Mouse (Mus musculus) heart, embryonic 12.5 days (tissue): ENCODE data around the gene Gm21818. TPM values are rescaled to one million over a fixed set of nuclear protein-coding genes. Genes with fewer than 3 reads are reported as not detected.
"Not testable (repeated sequence)": the region's sequence is repeated elsewhere in the genome, so short reads cannot be mapped to it uniquely, and the experiment has no call there.

Source experiments
- ATAC-seq: fragments of 200-750 bp; cut with Nextera tagmentation; 2 replicates; pipeline ENCODE4 v1.8.0; 2017; ENCODE audit warnings: moderate TSS enrichment, moderate library complexity; ENCODE audit not compliant: insufficient number of reproducible peaks, low FRiP score
- H3K27ac ChIP-seq: fragments of 300-500 bp; sonication (generic); 2 replicates; pipeline ENCODE4 v1.5.1; 2016; ENCODE audit warnings: mild to moderate bottlenecking, moderate library complexity; ENCODE audit not compliant: poor library complexity, severe bottlenecking
- H3K27me3 ChIP-seq: fragments of 300-500 bp; sonication (generic); replicated peaks from 2 replicates; pipeline ENCODE4 v1.6.1; 2016; ENCODE audit warnings: mild to moderate bottlenecking, moderate library complexity
- H3K36me3 ChIP-seq: fragments of 300-500 bp; sonication (generic); 2 replicates; pipeline ENCODE4 v1.6.1; 2016; ENCODE audit warnings: mild to moderate bottlenecking, moderate library complexity
- H3K4me1 ChIP-seq: fragments of 300-500 bp; sonication (generic); replicated peaks from 2 replicates; pipeline ENCODE4 v1.6.1; 2016; ENCODE audit warnings: mild to moderate bottlenecking
- H3K4me2 ChIP-seq: fragments of 300-500 bp; sonication (generic); 2 replicates; pipeline ENCODE4 v1.6.1; 2016; ENCODE audit warnings: mild to moderate bottlenecking, moderate library complexity
- H3K4me3 ChIP-seq: fragments of 300-500 bp; sonication (generic); 2 replicates; pipeline ENCODE4 v1.5.1; 2016; ENCODE audit warnings: mild to moderate bottlenecking
- H3K9ac ChIP-seq: fragments of 300-500 bp; sonication (generic); 2 replicates; pipeline ENCODE4 v1.6.1; 2016; ENCODE audit warnings: mild to moderate bottlenecking, moderate library complexity
- H3K9me3 ChIP-seq: fragments of 300-500 bp; sonication (generic); replicated peaks from 2 replicates; pipeline ENCODE4 v1.6.1; 2016; ENCODE audit warnings: mild to moderate bottlenecking, moderate library complexity
- WGBS: fragments of 180-500 bp; shearing (Covaris S2); methylation state at CpG from one replicate; pipeline ENCODE4 v1.1.7; 2016; 5-methylcytosine and 5-hydroxymethylcytosine counted together
- polyA plus RNA-seq: library from polyadenylated mRNA; unstranded; fragments of >200 nt; fragmentation: Nextera tagmentation; extraction: Ambion mirVana; gene quantifications from 2 replicates; pipeline ENCODE4 v1.2.1, GENCODE M21; 2016

The Gm21818 gene
- polyA plus RNA-seq = not detected in 2 replicates

GRCm38 (mm10) chr13:120172133-120172532 is at the start of gene Gm21818:
Gene Gm21818 (plus strand): TSS chr13:120172433.
- 62% methylated on average over 4 of the region's 4 CpGs for WGBS
- not testable (repeated sequence) for ATAC-seq, H3K27me3 ChIP-seq

GRCm38 (mm10) chr13:120139946-120140345 is 32.3 kb upstream of the Gm21818 start, which contains the start of gene Gm20767:
Gene Gm20767 (plus strand): TSS chr13:120140246.
- 100% methylated on average over 2 of the region's 5 CpGs for WGBS

More at GRCm38 (mm10) chr13:120172133-120172532, at the start of gene Gm21818:
- H3K4me2 ChIP-seq, H3K36me3 ChIP-seq, H3K4me3 ChIP-seq, H3K27ac ChIP-seq, H3K9me3 ChIP-seq, H3K9ac ChIP-seq, H3K4me1 ChIP-seq: not testable (repeated sequence)

GRCm38 (mm10) chr13:120142348-120142747 is 29.9 kb upstream of the Gm21818 start:
- H3K27me3 ChIP-seq, H3K4me2 ChIP-seq, H3K4me3 ChIP-seq, H3K36me3 ChIP-seq, H3K9ac ChIP-seq, ATAC-seq, H3K9me3 ChIP-seq, H3K27ac ChIP-seq, H3K4me1 ChIP-seq: not testable (repeated sequence)
- 70% methylated on average over 2 of the region's 3 CpGs for WGBS

More at GRCm38 (mm10) chr13:120139946-120140345, 32.3 kb upstream of the Gm21818 start, which contains the start of gene Gm20767:
- H3K27me3 ChIP-seq, H3K9ac ChIP-seq, H3K27ac ChIP-seq, H3K4me3 ChIP-seq, H3K4me2 ChIP-seq, H3K36me3 ChIP-seq, ATAC-seq, H3K9me3 ChIP-seq, H3K4me1 ChIP-seq: not testable (repeated sequence)

DNA sequence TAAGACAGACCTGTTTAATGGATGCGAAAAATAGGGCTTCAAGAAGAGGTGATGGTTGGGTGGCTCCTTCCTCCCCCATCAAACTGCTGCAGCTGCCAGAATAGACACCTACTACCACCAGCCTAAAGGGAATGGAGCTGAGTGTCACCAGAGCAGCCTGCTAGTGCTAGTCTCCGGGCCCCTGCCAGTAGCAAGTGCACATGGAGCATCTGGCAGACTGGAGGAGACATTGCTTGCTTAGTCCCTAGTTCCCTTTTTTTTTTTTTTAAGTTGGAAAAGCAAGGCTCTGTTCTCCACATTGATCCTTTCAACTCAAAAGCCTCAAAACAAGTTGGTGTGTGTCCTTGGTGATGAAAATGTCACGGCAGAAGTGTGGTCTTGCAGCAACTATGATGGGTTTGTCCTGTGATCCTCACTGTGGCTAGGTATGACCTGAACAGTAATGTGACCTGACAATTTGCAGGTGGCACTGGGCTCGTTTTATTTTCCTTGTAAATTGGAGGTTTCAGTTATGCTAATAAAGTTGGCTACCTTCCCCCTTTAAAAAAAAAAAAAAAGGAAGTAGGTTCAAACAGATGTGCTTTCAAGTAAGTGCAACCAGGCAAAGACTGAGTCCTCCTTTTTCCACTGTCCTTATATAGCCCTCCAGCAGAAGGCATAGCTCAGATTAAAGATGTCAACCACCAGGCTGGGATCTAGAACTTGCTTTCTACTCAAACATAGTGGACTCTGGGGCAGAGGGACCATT is 22.4 kb upstream of the Gm21818 start:
- H3K9me3 ChIP-seq, H3K36me3 ChIP-seq, H3K27me3 ChIP-seq, H3K27ac ChIP-seq, H3K4me2 ChIP-seq, H3K4me3 ChIP-seq, H3K9ac ChIP-seq, H3K4me1 ChIP-seq, ATAC-seq: not testable (repeated sequence)
- 44% methylated on average over 3 of the region's 4 CpGs for WGBS

GRCm38 (mm10) chr13:120150589-120150988 is 21.6 kb upstream of the Gm21818 start:
- 58% methylated on average over 3 of the region's 3 CpGs for WGBS
- H3K9ac ChIP-seq, H3K36me3 ChIP-seq, H3K4me1 ChIP-seq, H3K4me2 ChIP-seq, H3K9me3 ChIP-seq, H3K4me3 ChIP-seq, ATAC-seq, H3K27ac ChIP-seq, H3K27me3 ChIP-seq: not testable (repeated sequence)

DNA sequence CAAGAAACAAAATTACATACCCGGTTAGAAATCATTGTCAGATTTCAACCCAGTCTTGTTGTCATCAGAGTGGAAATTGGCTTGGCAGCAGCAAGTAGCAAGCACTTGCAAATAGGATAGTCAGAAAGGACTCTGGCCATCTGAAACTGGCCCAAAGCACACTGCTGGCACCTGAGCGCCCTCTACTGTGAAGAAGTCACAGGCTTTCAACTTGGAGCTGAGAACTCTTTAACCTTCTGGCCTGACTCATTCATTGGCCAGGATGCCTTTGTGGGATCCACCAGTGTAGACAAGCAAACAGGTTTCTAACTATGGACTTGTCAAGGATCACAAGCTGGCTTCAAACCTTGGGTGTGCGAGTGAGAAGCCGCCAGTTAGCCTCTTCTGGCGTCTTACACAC is 3.9 kb upstream of the Gm21818 start:
- 48% methylated on average over 5 of the region's 5 CpGs for WGBS
- not testable (repeated sequence) for H3K4me2 ChIP-seq, H3K36me3 ChIP-seq, H3K4me1 ChIP-seq, ATAC-seq, H3K9me3 ChIP-seq, H3K9ac ChIP-seq, H3K4me3 ChIP-seq, H3K27ac ChIP-seq, H3K27me3 ChIP-seq

- not testable (repeated sequence) for H3K36me3 ChIP-seq, H3K27me3 ChIP-seq, H3K4me2 ChIP-seq, H3K9ac ChIP-seq, H3K9me3 ChIP-seq, ATAC-seq, H3K4me1 ChIP-seq, H3K27ac ChIP-seq, H3K4me3 ChIP-seq
- 61% methylated on average over 7 of the region's 8 CpGs for WGBS
Measured at GRCm38 (mm10) chr13:120196189-120196821, 24.1 kb downstream of the Gm21818 start.

GRCm38 (mm10) chr13:120215847-120216246 is 43.6 kb downstream of the Gm21818 start, which contains the start of gene Gm21762:
Gene Gm21762 (minus strand): TSS chr13:120215947.
- H3K27ac ChIP-seq, H3K4me2 ChIP-seq, H3K36me3 ChIP-seq, H3K27me3 ChIP-seq, H3K9me3 ChIP-seq, H3K4me3 ChIP-seq, H3K4me1 ChIP-seq, H3K9ac ChIP-seq, ATAC-seq: not testable (repeated sequence)
- no CpG with 5 or more reads among the region's 2 CpGs for WGBS

GRCm38 (mm10) chr13:120220922-120221321 is 48.7 kb downstream of the Gm21818 start:
- H3K4me2 ChIP-seq, H3K27me3 ChIP-seq, H3K4me1 ChIP-seq, H3K36me3 ChIP-seq, ATAC-seq, H3K9me3 ChIP-seq, H3K4me3 ChIP-seq, H3K9ac ChIP-seq, H3K27ac ChIP-seq: not testable (repeated sequence)
- 76% methylated on average over 5 of the region's 5 CpGs for WGBS

- ATAC-seq, H3K36me3 ChIP-seq: not testable (repeated sequence)
- 91% methylated on average over 16 of the region's 25 CpGs for WGBS
Measured at GRCm38 (mm10) chr13:120223012-120223659, 50.9 kb downstream of the Gm21818 start.

More at GRCm38 (mm10) chr13:120223012-120223659, 50.9 kb downstream of the Gm21818 start:
- H3K9ac ChIP-seq, H3K4me2 ChIP-seq, H3K4me1 ChIP-seq, H3K4me3 ChIP-seq, H3K9me3 ChIP-seq, H3K27ac ChIP-seq, H3K27me3 ChIP-seq: not testable (repeated sequence)
